Comparison of ENCODE assay signal across 9 mouse cellular contexts in genomic region chr5:147484142-147484541, GRCm38 (mm10). TPM values are rescaled to one million over a fixed set of nuclear protein-coding genes. Genes with fewer than 3 reads are reported as not detected.
A peak's percentile ranks its signal among the peaks of the same experiment; 100 is the strongest.
DNase-seq lines count a peak whose midpoint lies in the region; ATAC-seq and TF ChIP-seq lines count a peak whose summit lies in the region.
"Had no signal": no experiment of that assay in that cellular context is flagged by ENCODE, and none has a peak within 500 bp of the region (broad histone marks: within the 10 kb centered on the region; RNA-seq: fewer than 3 reads in every experiment).

No protein-coding gene starts in this region.

- TF ChIP-seq EP300 in lung, postnatal 0 days (IDR thresholded peaks at IDR 0.05): no peak

- no peaks in the 10 kb centered on the region for H3K27me3 ChIP-seq in cerebellum, adult 2 months (ENCODE audit: control insufficient read depth, insufficient read depth, low read length)
- no peaks in the 10 kb centered on the region for H3K27me3 ChIP-seq in lung, postnatal 0 days (replicated peaks; ENCODE audit: insufficient read depth, low read length)

- H3K27ac ChIP-seq in cerebellum, adult 2 months (ENCODE audit: insufficient read depth, low read length): no peak overlapping the region
- H3K27ac ChIP-seq in left cerebral cortex, adult 2 months: no peak overlapping the region
- no peak overlapping the region for H3K27ac ChIP-seq in lung, postnatal 0 days (ENCODE audit: low read length)

- H3K36me3 ChIP-seq in lung, postnatal 0 days (ENCODE audit: insufficient read depth, low read length): no peaks in the 10 kb centered on the region

- no peak for TF ChIP-seq POLR2A in cerebellum, adult 2 months (IDR thresholded peaks at IDR 0.05; ENCODE audit: borderline replicate concordance, insufficient read depth, low read length)

- no peak overlapping the region for H3K4me3 ChIP-seq in cerebellum, adult 2 months (replicated peaks; ENCODE audit: insufficient read depth, low read depth, low read length)
- H3K4me3 ChIP-seq in left cerebral cortex, adult 2 months: no peak overlapping the region
- H3K4me3 ChIP-seq in lung, postnatal 0 days (ENCODE audit: low read depth, low read length): no peak overlapping the region

- ATAC-seq in lung, postnatal 0 days: peak; percentile 25; the same call in 1 of the 2 replicates

- no peak for DNase-seq in cerebellum, adult 2 months
- no peak for DNase-seq in cerebellum, postnatal 4 days (ENCODE audit: low spot score in 2 of 2)
- DNase-seq in left cerebral cortex, adult 2 months (ENCODE audit: extremely low spot score in 1 of 2, low spot score in 2 of 2): no peak
- DNase-seq in left cerebral cortex, postnatal 14 days (ENCODE audit: low spot score in 2 of 2): no peak
- DNase-seq in adipocyte (ENCODE audit: low spot score): peak; percentile 36
- peak; percentile 54 for DNase-seq in lung, postnatal 0 days (ENCODE audit: low spot score)
- DNase-seq in left cerebral cortex, adult 8-10 months (ENCODE audit: low spot score in 2 of 2): no peak
- DNase-seq in right cerebral cortex, adult 18-20 months: no peak
- DNase-seq: midbrain, embryonic 14.5 days had no signal

- H3K4me1 ChIP-seq in cerebellum, adult 2 months (ENCODE audit: control insufficient read depth, insufficient read depth, low read length): peaks cover 6% of the 10 kb centered on the region
- no peaks in the 10 kb centered on the region for H3K4me1 ChIP-seq in lung, postnatal 0 days (ENCODE audit: insufficient read depth, low read depth, low read length)

- TF ChIP-seq CTCF in cerebellum, adult 2 months (IDR thresholded peaks at IDR 0.05; ENCODE audit: borderline replicate concordance, insufficient read depth, low read depth, low read length): peak; percentile 25; the same call in 1 of the 2 replicates
- TF ChIP-seq CTCF in left cerebral cortex, adult 2 months (IDR thresholded peaks at IDR 0.05): peak; percentile 36
- TF ChIP-seq CTCF in lung, postnatal 0 days (IDR thresholded peaks at IDR 0.05): peak; percentile 69

- H3K9me3 ChIP-seq in lung, postnatal 0 days (ENCODE audit: low read length): no peaks in the 10 kb centered on the region

- no peak overlapping the region for H3K9ac ChIP-seq in lung, postnatal 0 days (replicated peaks; ENCODE audit: low read depth)

- 70% methylated on average over 3 of the region's 3 CpGs for WGBS in cerebellum, adult 2 months
- 51% methylated on average over 3 of the region's 3 CpGs for WGBS in lung, postnatal 0 days

- intact Hi-C loops in left cerebral cortex, adult 2 months (cut with DNase I): no loop called here
- intact Hi-C loops in left cerebral cortex, postnatal 14 days (cut with DNase I): no loop called here

- H3K4me2 ChIP-seq in lung, postnatal 0 days (replicated peaks; ENCODE audit: low read depth, low read length): no peak overlapping the region

RNA-seq across cellular contexts. Expression of gene Pan3, which starts 54.2 kb away (rescaled TPM):
- polyA plus RNA-seq in cerebellum, adult 2 months (2012; rRNA removed): 97.4 and 105 TPM in 2 replicates
- total RNA-seq in left cerebral cortex, adult 2 months (2021): 10 to 100 TPM; 92.7 to 99.7 TPM
- 10 to 100 TPM; 74.0 to 85.7 TPM for total RNA-seq in left cerebral cortex, postnatal 14 days (2021)
- 77.8 and 79.6 TPM in 2 replicates for polyA plus RNA-seq in lung, postnatal 0 days (2015; fragmentation: Nextera tagmentation; extraction: Ambion mirVana)
- 100 to 1,000 TPM in 2 of 4 experiments, 10 to 100 TPM in 2; 80.0 to 106 (median 96.8) TPM for total RNA-seq in left cerebral cortex, adult 8-10 months (2022)

Comparison
In these comparisons a context has a peak if more than half of its experiments do, and no peak if none do; other contexts are left out.
1. DNase-seq: peak in adipocyte (single experiment) and lung, postnatal 0 days (single experiment); none in cerebellum, adult 2 months (0 of 2), cerebellum, postnatal 4 days (0 of 2), left cerebral cortex, adult 2 months (0 of 2), left cerebral cortex, postnatal 14 days (0 of 2), left cerebral cortex, adult 8-10 months (0 of 2) and right cerebral cortex, adult 18-20 months (single experiment).
2. Peak in every context shown above with its lines, with median percentiles within 50 percentile points of each other: CTCF ChIP-seq.